ENCODE assay signal across 18 mouse cellular contexts in the genomic region with DNA sequence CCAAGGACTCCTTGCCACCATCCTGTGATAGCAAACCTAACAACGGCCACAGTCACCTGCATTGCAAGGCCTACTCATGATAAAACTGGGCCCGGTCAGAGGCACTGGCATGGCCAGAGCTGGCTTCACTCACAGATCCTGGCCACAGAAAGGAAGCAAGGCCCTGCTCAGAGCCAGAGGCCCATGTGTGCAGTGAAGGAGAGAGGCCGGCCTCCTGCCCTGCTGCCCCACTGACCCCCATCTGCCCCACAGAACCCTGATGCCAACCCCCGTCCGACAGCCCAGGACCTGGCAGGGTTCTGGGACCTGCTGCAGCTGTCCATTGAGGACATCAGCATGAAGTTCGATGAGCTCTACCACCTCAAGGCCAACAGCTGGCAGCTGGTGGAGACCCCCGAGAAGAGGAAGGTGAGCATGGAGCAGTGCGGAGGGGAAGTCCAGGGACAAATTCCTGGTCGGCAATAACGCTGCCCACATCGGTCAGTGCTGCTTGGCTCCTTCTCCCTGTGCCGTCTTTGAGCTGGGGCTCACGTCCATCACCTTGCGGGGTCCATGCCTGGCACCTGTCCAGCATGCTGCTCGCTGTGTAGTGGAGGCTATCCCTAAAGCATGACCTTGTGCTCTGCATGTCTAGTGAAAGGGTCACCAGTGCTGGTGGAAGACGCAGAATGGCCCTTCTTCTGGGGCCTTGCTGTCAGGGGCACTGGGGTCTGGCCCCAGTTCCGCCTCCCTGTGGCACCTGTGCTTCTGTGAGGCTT. TPM values are rescaled to one million over a fixed set of nuclear protein-coding genes. Genes with fewer than 3 reads are reported as not detected.
DNase-seq lines count a peak whose midpoint lies in the region; ATAC-seq and TF ChIP-seq lines count a peak whose summit lies in the region.
"Had no signal": no experiment of that assay in that cellular context is flagged by ENCODE, and none has a peak within 500 bp of the region (broad histone marks: within the 10 kb centered on the region; RNA-seq: fewer than 3 reads in every experiment).

No protein-coding gene starts in this region.

- H3K4me2 ChIP-seq in neural tube, embryonic 11.5 days (ENCODE audit: low read depth), result no peak overlapping the region
- no peak overlapping the region for H3K4me2 ChIP-seq in neural tube, embryonic 14.5 days (ENCODE audit: low read depth, low read length)
- no peak overlapping the region for H3K4me2 ChIP-seq in midbrain, postnatal 0 days (ENCODE audit: low read depth, low read length, poor library complexity, severe bottlenecking)
- H3K4me2 ChIP-seq: forebrain, embryonic 12.5 days; heart, embryonic 13.5 days; hindbrain, embryonic 13.5 days; intestine, embryonic 15.5 days; limb, embryonic 13.5 days; midbrain, embryonic 12.5 days had no signal

- H3K9me3 ChIP-seq in neural tube, embryonic 11.5 days (ENCODE audit: control insufficient read depth, low read length), result peaks cover 4% of the 10 kb centered on the region; the same call in 1 of the 2 replicates
- no peaks in the 10 kb centered on the region for H3K9me3 ChIP-seq in neural tube, embryonic 14.5 days (ENCODE audit: control insufficient read depth, low read length)
- no peaks in the 10 kb centered on the region for H3K9me3 ChIP-seq in midbrain, postnatal 0 days (ENCODE audit: low read length)
- H3K9me3 ChIP-seq: heart, embryonic 13.5 days; intestine, embryonic 15.5 days had no signal

- no peak for ATAC-seq in cerebellum, adult (ENCODE audit: insufficient number of reproducible peaks, low FRiP score, low TSS enrichment)
- no peak for ATAC-seq in neural tube, embryonic 11.5 days (ENCODE audit: insufficient read depth, low FRiP score, low TSS enrichment)
- ATAC-seq in neural tube, embryonic 14.5 days (ENCODE audit: low read depth), result no peak
- ATAC-seq in midbrain, postnatal 0 days (ENCODE audit: low FRiP score), result no peak

- peak overlapping the region; percentile 69 for H3K27ac ChIP-seq in layer of hippocampus, adult 2 months
- H3K27ac ChIP-seq in neural tube, embryonic 11.5 days (ENCODE audit: low read depth, low read length), result peak overlapping the region; percentile 34; the same call in 1 of the 2 replicates
- H3K27ac ChIP-seq in neural tube, embryonic 14.5 days (ENCODE audit: low read depth, low read length), result peak overlapping the region; percentile 62; the same call in 1 of the 2 replicates
- H3K27ac ChIP-seq in midbrain, postnatal 0 days (ENCODE audit: low read depth, low read length), result no peak overlapping the region
- H3K27ac ChIP-seq: forebrain, embryonic 12.5 days; heart, embryonic 13.5 days; hindbrain, embryonic 13.5 days; intestine, embryonic 15.5 days; limb, embryonic 13.5 days; liver, embryonic 14.5 days; midbrain, embryonic 12.5 days had no signal

- DNase-seq in cerebellum, postnatal 10 days, result peak; percentile 58 to 72
- DNase-seq in layer of hippocampus, adult 2 months (ENCODE audit: low spot score in 2 of 2), result no peak
- DNase-seq in layer of hippocampus, adult 9-11 months, result no peak
- DNase-seq in neural tube, embryonic 11.5 days (ENCODE audit: low spot score), result no peak
- no peak for DNase-seq in neural tube, embryonic 10.5 days (ENCODE audit: extremely low spot score, low spot score)
- DNase-seq in midbrain, postnatal 0 days (ENCODE audit: low spot score), result no peak
- DNase-seq: gastrocnemius, postnatal 14 days; heart, adult 18-20 months had no signal

- no peaks in the 10 kb centered on the region for H3K4me1 ChIP-seq in neural tube, embryonic 11.5 days (ENCODE audit: control insufficient read depth, insufficient read depth, low read length)
- H3K4me1 ChIP-seq in neural tube, embryonic 14.5 days (ENCODE audit: control insufficient read depth, insufficient read depth, low read length), result 0 out of 2 replicates have a peak, but pooled peaks cover 2% of the 10 kb centered on the region
- H3K4me1 ChIP-seq in midbrain, postnatal 0 days (ENCODE audit: insufficient read depth, low read length), result no peaks in the 10 kb centered on the region
- H3K4me1 ChIP-seq: forebrain, embryonic 12.5 days; hindbrain, embryonic 13.5 days; intestine, embryonic 15.5 days; midbrain, embryonic 12.5 days had no signal

- no peak overlapping the region for H3K9ac ChIP-seq in neural tube, embryonic 11.5 days (ENCODE audit: low read length)
- H3K9ac ChIP-seq in neural tube, embryonic 14.5 days (replicated peaks; ENCODE audit: low read depth, low read length), result no peak overlapping the region
- no peak overlapping the region for H3K9ac ChIP-seq in midbrain, postnatal 0 days (replicated peaks; ENCODE audit: low read length, poor library complexity, severe bottlenecking)
- H3K9ac ChIP-seq: forebrain, embryonic 12.5 days; heart, embryonic 13.5 days; hindbrain, embryonic 13.5 days; intestine, embryonic 15.5 days; limb, embryonic 13.5 days; liver, embryonic 14.5 days; midbrain, embryonic 12.5 days had no signal

- H3K4me3 ChIP-seq in layer of hippocampus, adult 2 months, result no peak overlapping the region
- no peak overlapping the region for H3K4me3 ChIP-seq in neural tube, embryonic 11.5 days (ENCODE audit: low read depth, low read length)
- H3K4me3 ChIP-seq in neural tube, embryonic 14.5 days (ENCODE audit: low read depth, low read length), result no peak overlapping the region
- H3K4me3 ChIP-seq in midbrain, postnatal 0 days (ENCODE audit: low read depth, low read length), result no peak overlapping the region
- H3K4me3 ChIP-seq: forebrain, embryonic 12.5 days; heart, embryonic 13.5 days; hindbrain, embryonic 13.5 days; intestine, embryonic 15.5 days; limb, embryonic 13.5 days; midbrain, embryonic 12.5 days had no signal

- peaks cover 38% of the 10 kb centered on the region for H3K36me3 ChIP-seq in neural tube, embryonic 11.5 days (ENCODE audit: control insufficient read depth, insufficient read depth, low read length)
- peaks cover 70% of the 10 kb centered on the region for H3K36me3 ChIP-seq in neural tube, embryonic 14.5 days (ENCODE audit: control insufficient read depth, insufficient read depth, low read length)
- peaks cover 67% of the 10 kb centered on the region for H3K36me3 ChIP-seq in midbrain, postnatal 0 days (ENCODE audit: insufficient read depth, low read length)

- no peak for TF ChIP-seq CTCF in layer of hippocampus, adult 2 months (conservative IDR thresholded peaks at IDR 0.05)
- TF ChIP-seq CTCF in midbrain, postnatal 0 days (IDR thresholded peaks at IDR 0.05), result no peak

- no peaks in the 10 kb centered on the region for H3K27me3 ChIP-seq in neural tube, embryonic 11.5 days (ENCODE audit: control insufficient read depth, insufficient read depth, low read length)
- no peaks in the 10 kb centered on the region for H3K27me3 ChIP-seq in neural tube, embryonic 14.5 days (ENCODE audit: control insufficient read depth, insufficient read depth, low read length)
- H3K27me3 ChIP-seq in midbrain, postnatal 0 days (ENCODE audit: insufficient read depth, low read length), result no peaks in the 10 kb centered on the region
- H3K27me3 ChIP-seq: CH12.LX; forebrain, embryonic 12.5 days; heart, embryonic 13.5 days; hindbrain, embryonic 13.5 days; intestine, embryonic 15.5 days; limb, embryonic 13.5 days; midbrain, embryonic 12.5 days had no signal

- WGBS in neural tube, embryonic 11.5 days, result 97% methylated on average over 17 of the region's 17 CpGs
- 95% methylated on average over 17 of the region's 17 CpGs for WGBS in neural tube, embryonic 14.5 days
- 94% methylated on average over 17 of the region's 17 CpGs for WGBS in midbrain, postnatal 0 days

RNA-seq across cellular contexts. Expression of gene Myl9, which starts 13.5 kb away (rescaled TPM):
- total RNA-seq in layer of hippocampus, adult 2 months (2021), result 10 to 100 TPM; 14.3 to 18.6 TPM
- polyA plus RNA-seq in neural tube, embryonic 11.5 days (2014; fragmentation: Nextera tagmentation; extraction: Ambion mirVana), result 96.2 and 98.7 TPM in 2 replicates
- 23.3 and 43.0 TPM in 2 replicates for polyA plus RNA-seq in neural tube, embryonic 14.5 days (2014; fragmentation: Nextera tagmentation; extraction: Ambion mirVana)
- total RNA-seq in midbrain, postnatal 0 days (2014; rRNA removed), result 27.4 and 30.7 TPM in 2 replicates
- 33.8 and 38.4 TPM in 2 replicates for polyA plus RNA-seq in midbrain, postnatal 0 days (2015; fragmentation: Nextera tagmentation; extraction: Ambion mirVana)
- total RNA-seq: CH12.LX had no signal

Comparison
In these comparisons a context has a peak if more than half of its experiments do, and no peak if none do; other contexts are left out.
1. DNase-seq: peak in cerebellum, postnatal 10 days (2 of 2); none in layer of hippocampus, adult 2 months (0 of 2), layer of hippocampus, adult 9-11 months (single experiment), neural tube, embryonic 11.5 days (single experiment), neural tube, embryonic 10.5 days (single experiment) and midbrain, postnatal 0 days (single experiment).